In genomic region chr9:60744171-60744969, GRCm38 (mm10) we compare ENCODE assay signal across 9 mouse cellular contexts. TPM values are rescaled to one million over a fixed set of nuclear protein-coding genes. Genes with fewer than 3 reads are reported as not detected.
DNase-seq lines count a peak whose midpoint lies in the region; ATAC-seq and TF ChIP-seq lines count a peak whose summit lies in the region.
"Had no signal": no experiment of that assay in that cellular context is flagged by ENCODE, and none has a peak within 500 bp of the region (broad histone marks: within the 10 kb centered on the region; RNA-seq: fewer than 3 reads in every experiment).

No protein-coding gene starts in this region.

- ATAC-seq in G1E (ENCODE audit: extremely low read depth, insufficient number of reproducible peaks, low FRiP score, poor library complexity, severe bottlenecking): no peak
- peak; percentile 77 for ATAC-seq in forebrain, postnatal 0 days
- ATAC-seq in stomach, postnatal 0 days (ENCODE audit: low FRiP score, low TSS enrichment): no peak

- no peak for TF ChIP-seq EP300 in stomach, postnatal 0 days (optimal IDR thresholded peaks at IDR 0.05)

- WGBS in forebrain, postnatal 0 days: 39% methylated on average over 18 of the region's 18 CpGs
- WGBS in stomach, postnatal 0 days: 41% methylated on average over 18 of the region's 18 CpGs

- H3K27ac ChIP-seq in forebrain, postnatal 0 days (ENCODE audit: low read depth, low read length): no peak overlapping the region
- H3K27ac ChIP-seq in stomach, postnatal 0 days (replicated peaks): no peak overlapping the region

- H3K4me1 ChIP-seq in G1E (ENCODE audit: insufficient read depth, low read depth, low read length): no peaks in the 10 kb centered on the region
- 0 out of 2 replicates have a peak, but pooled peaks cover 6% of the 10 kb centered on the region for H3K4me1 ChIP-seq in forebrain, postnatal 0 days (ENCODE audit: insufficient read depth)
- H3K4me1 ChIP-seq in stomach, postnatal 0 days (replicated peaks; ENCODE audit: control insufficient read depth, insufficient read depth): no peaks in the 10 kb centered on the region

- peak; percentile 50 for DNase-seq in layer of hippocampus, adult 11-12 months (ENCODE audit: low spot score)
- DNase-seq in layer of hippocampus, adult 9-10 months (ENCODE audit: low spot score): no peak
- no peak for DNase-seq in G1E (ENCODE audit: low spot score)
- peak; percentile 61 for DNase-seq in cerebellum, adult 11 months
- DNase-seq in forebrain, postnatal 0 days: peak; percentile 80
- DNase-seq in kidney, postnatal 36 days: peak; percentile 29 to 72
- DNase-seq in lung, postnatal 36 days: peak; percentile 56
- DNase-seq in stomach, postnatal 0 days (ENCODE audit: low spot score): peak; percentile 42

- TF ChIP-seq CTCF in G1E (IDR thresholded peaks at IDR 0.05; ENCODE audit: low read depth, low read length): peak; percentile 46; the same call in 1 of the 2 replicates
- TF ChIP-seq CTCF in forebrain, postnatal 0 days (IDR thresholded peaks at IDR 0.05; ENCODE audit: low read depth): peak; percentile 86
- peak; percentile 88 for TF ChIP-seq CTCF in stomach, postnatal 0 days (IDR thresholded peaks at IDR 0.05; ENCODE audit: low read depth)

- peaks cover 2% of the 10 kb centered on the region; the same call in 1 of the 2 replicates for H3K27me3 ChIP-seq in G1E (ENCODE audit: insufficient read depth, low read length)
- H3K27me3 ChIP-seq in forebrain, postnatal 0 days (ENCODE audit: insufficient read depth, low read length): no peaks in the 10 kb centered on the region
- H3K27me3 ChIP-seq in stomach, postnatal 0 days (ENCODE audit: control insufficient read depth, insufficient read depth, low read length): no peaks in the 10 kb centered on the region
- H3K27me3 ChIP-seq: limb, embryonic 15.5 days had no signal

- H3K4me2 ChIP-seq in forebrain, postnatal 0 days (ENCODE audit: low read depth): no peak overlapping the region
- no peak overlapping the region for H3K4me2 ChIP-seq in stomach, postnatal 0 days (replicated peaks; ENCODE audit: low read depth)

- H3K36me3 ChIP-seq in G1E (replicated peaks): no peaks in the 10 kb centered on the region
- no peaks in the 10 kb centered on the region for H3K36me3 ChIP-seq in forebrain, postnatal 0 days (ENCODE audit: insufficient read depth)
- H3K36me3 ChIP-seq in stomach, postnatal 0 days (ENCODE audit: control insufficient read depth, insufficient read depth, low read length): no peaks in the 10 kb centered on the region
- H3K36me3 ChIP-seq: limb, embryonic 15.5 days had no signal

- H3K4me3 ChIP-seq in G1E (ENCODE audit: low read depth, low read length): no peak overlapping the region
- H3K4me3 ChIP-seq in forebrain, postnatal 0 days (ENCODE audit: low read depth, low read length): no peak overlapping the region
- H3K4me3 ChIP-seq in stomach, postnatal 0 days (ENCODE audit: low read depth, low read length): no peak overlapping the region
- H3K4me3 ChIP-seq: limb, embryonic 15.5 days had no signal

- H3K9me3 ChIP-seq in G1E (replicated peaks): 0 out of 2 replicates have a peak, but pooled peaks cover 3% of the 10 kb centered on the region
- H3K9me3 ChIP-seq in forebrain, postnatal 0 days (ENCODE audit: low read length): no peaks in the 10 kb centered on the region
- no peaks in the 10 kb centered on the region for H3K9me3 ChIP-seq in stomach, postnatal 0 days (ENCODE audit: control insufficient read depth, low read length)
- H3K9me3 ChIP-seq: limb, embryonic 15.5 days had no signal

- H3K9ac ChIP-seq in forebrain, postnatal 0 days: no peak overlapping the region
- no peak overlapping the region for H3K9ac ChIP-seq in stomach, postnatal 0 days (ENCODE audit: low read length)
- H3K9ac ChIP-seq: limb, embryonic 15.5 days had no signal

RNA-seq across cellular contexts. Expression of gene Larp6, which starts 31.6 kb away (rescaled TPM):
- total RNA-seq in G1E (2014; fragmentation: Nextera tagmentation): not detected in 2 replicates
- total RNA-seq in G1E (2017): 0.17 TPM in 1 of 2 replicates, not detected in the other
- not detected in 2 replicates for polyA plus RNA-seq in G1E (2012)
- 31.2 and 34.4 TPM in 2 replicates for total RNA-seq in forebrain, postnatal 0 days (2014; rRNA removed)
- polyA plus RNA-seq in forebrain, postnatal 0 days (2015; fragmentation: Nextera tagmentation; extraction: Ambion mirVana): 22.0 and 23.8 TPM in 2 replicates
- 1.4 and 1.8 TPM in 2 replicates for polyA plus RNA-seq in stomach, postnatal 0 days (2015; fragmentation: Nextera tagmentation; extraction: Ambion mirVana)

RNA-seq across cellular contexts. Expression of gene Uaca, which starts 50.0 kb away (rescaled TPM):
- total RNA-seq in G1E (2014; fragmentation: Nextera tagmentation) (not detected in 2 replicates), G1E (2017) (under 0.01 and 0.33 TPM in 2 replicates)
- polyA plus RNA-seq in G1E (2012): not detected in 2 replicates
- total RNA-seq in forebrain, postnatal 0 days (2014; rRNA removed): 6.2 and 8.9 TPM in 2 replicates
- 8.8 and 10.2 TPM in 2 replicates for polyA plus RNA-seq in forebrain, postnatal 0 days (2015; fragmentation: Nextera tagmentation; extraction: Ambion mirVana)
- polyA plus RNA-seq in stomach, postnatal 0 days (2015; fragmentation: Nextera tagmentation; extraction: Ambion mirVana): 17.3 and 18.6 TPM in 2 replicates

RNA-seq across cellular contexts. Expression of gene Lrrc49, which starts 56.4 kb away (rescaled TPM):
- total RNA-seq in G1E (2014; fragmentation: Nextera tagmentation) (0.58 and 1.1 TPM in 2 replicates), G1E (2017) (2.3 and 2.5 TPM in 2 replicates)
- 0.09 and 0.11 TPM in 2 replicates for polyA plus RNA-seq in G1E (2012)
- 85.5 and 85.6 TPM in 2 replicates for total RNA-seq in forebrain, postnatal 0 days (2014; rRNA removed)
- polyA plus RNA-seq in forebrain, postnatal 0 days (2015; fragmentation: Nextera tagmentation; extraction: Ambion mirVana): 64.3 and 69.6 TPM in 2 replicates
- 10.2 and 10.5 TPM in 2 replicates for polyA plus RNA-seq in stomach, postnatal 0 days (2015; fragmentation: Nextera tagmentation; extraction: Ambion mirVana)

Comparison
In these comparisons a context has a peak if more than half of its experiments do, and no peak if none do; other contexts are left out.
1. DNase-seq: peak in layer of hippocampus, adult 11-12 months (single experiment), cerebellum, adult 11 months (single experiment), forebrain, postnatal 0 days (single experiment), kidney, postnatal 36 days (2 of 2), lung, postnatal 36 days (single experiment) and stomach, postnatal 0 days (single experiment); none in layer of hippocampus, adult 9-10 months (single experiment) and G1E (single experiment).
2. RNA of gene Lrrc49, which starts 56.4 kb away (polyA plus RNA-seq): 64.3 to 69.6 TPM in forebrain, postnatal 0 days and 10.2 to 10.5 TPM in stomach, postnatal 0 days; 0.09 to 0.11 TPM in G1E; every median in the first group is over 10 times any median in the second.
3. Peak in every context shown above with its lines, with median percentiles within 50 percentile points of each other: CTCF ChIP-seq.